8 mouse cellular contexts compared by ENCODE assay signal in the genomic region with DNA sequence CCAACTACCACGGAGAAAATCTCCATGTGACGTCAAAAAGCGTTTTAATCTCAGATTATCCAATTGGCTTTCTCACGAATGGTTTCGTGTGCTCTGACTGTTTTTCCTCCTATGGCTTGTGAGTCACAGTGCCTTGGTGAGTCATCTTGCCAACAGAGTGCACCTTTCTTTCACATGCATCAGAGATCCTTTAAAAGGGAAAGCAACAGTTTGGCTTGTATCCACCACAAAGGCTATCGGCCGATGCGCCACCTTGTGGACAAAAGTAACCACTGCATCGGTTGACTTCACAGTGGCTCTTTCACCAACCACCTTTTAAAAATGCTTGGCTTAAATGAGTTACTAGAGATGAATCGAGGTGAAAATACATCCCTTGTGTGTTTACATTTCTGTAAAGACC.
DNase-seq lines count a peak whose midpoint lies in the region; ATAC-seq and TF ChIP-seq lines count a peak whose summit lies in the region.

No protein-coding gene starts in this region.

- no peak overlapping the region for H3K27ac ChIP-seq in heart, embryonic 12.5 days (ENCODE audit: poor library complexity, severe bottlenecking)
- no peak overlapping the region for H3K27ac ChIP-seq in bone marrow macrophage, adult 2 months (ENCODE audit: insufficient read depth, low read depth, low read length)
- H3K27ac ChIP-seq in embryonic facial prominence, embryonic 14.5 days (replicated peaks; ENCODE audit: low read depth, low read length), result no peak overlapping the region
- H3K27ac ChIP-seq in heart, postnatal 0 days (ENCODE audit: low read depth), result no peak overlapping the region; the same call in 1 of the 2 replicates

- TF ChIP-seq CTCF in bone marrow macrophage, adult 2 months (IDR thresholded peaks at IDR 0.05; ENCODE audit: low read depth, low read length), result peak; percentile 73
- peak; percentile 96 for TF ChIP-seq CTCF in heart, postnatal 0 days (IDR thresholded peaks at IDR 0.05; ENCODE audit: low read depth)

- 23% methylated on average over 10 of the region's 10 CpGs for WGBS in heart, embryonic 12.5 days
- WGBS in embryonic facial prominence, embryonic 14.5 days, result 28% methylated on average over 10 of the region's 10 CpGs
- WGBS in heart, postnatal 0 days, result 17% methylated on average over 10 of the region's 10 CpGs

- no peak overlapping the region for H3K9ac ChIP-seq in heart, embryonic 12.5 days
- no peak overlapping the region for H3K9ac ChIP-seq in embryonic facial prominence, embryonic 14.5 days (ENCODE audit: low read depth, low read length)
- H3K9ac ChIP-seq in heart, postnatal 0 days (replicated peaks; ENCODE audit: low read depth, low read length), result no peak overlapping the region; the same call in 1 of the 2 replicates

- peak; percentile 88 for DNase-seq in heart, adult 11 months
- peak; percentile 80 for DNase-seq in embryonic facial prominence, embryonic 14.5 days (ENCODE audit: low spot score)
- DNase-seq in heart, postnatal 0 days (ENCODE audit: low spot score), result peak; percentile 91
- DNase-seq in layer of hippocampus, postnatal 10 days (ENCODE audit: low spot score in 2 of 2), result peak; percentile 76 to 82
- DNase-seq in right cerebral cortex, postnatal 4 days, result peak; percentile 73

- no peaks in the 10 kb centered on the region for H3K27me3 ChIP-seq in heart, embryonic 12.5 days (replicated peaks)
- no peaks in the 10 kb centered on the region for H3K27me3 ChIP-seq in embryonic facial prominence, embryonic 14.5 days (replicated peaks; ENCODE audit: control insufficient read depth, insufficient read depth, low read length)
- no peaks in the 10 kb centered on the region for H3K27me3 ChIP-seq in heart, postnatal 0 days (ENCODE audit: control insufficient read depth, insufficient read depth, low read length)
- peaks cover 8% of the 10 kb centered on the region for H3K27me3 ChIP-seq in megakaryocyte, embryonic 14.5 days (replicated peaks)

- no peak for TF ChIP-seq EP300 in heart, postnatal 0 days (IDR thresholded peaks at IDR 0.05; ENCODE audit: low read depth)

- no peaks in the 10 kb centered on the region for H3K9me3 ChIP-seq in heart, embryonic 12.5 days (replicated peaks)
- H3K9me3 ChIP-seq in embryonic facial prominence, embryonic 14.5 days (ENCODE audit: control insufficient read depth, low read length), result no peaks in the 10 kb centered on the region
- H3K9me3 ChIP-seq in heart, postnatal 0 days (replicated peaks; ENCODE audit: control insufficient read depth, low read length), result no peaks in the 10 kb centered on the region
- H3K9me3 ChIP-seq in megakaryocyte, embryonic 14.5 days, result no peaks in the 10 kb centered on the region

- no peaks in the 10 kb centered on the region for H3K36me3 ChIP-seq in heart, embryonic 12.5 days
- no peaks in the 10 kb centered on the region for H3K36me3 ChIP-seq in embryonic facial prominence, embryonic 14.5 days (ENCODE audit: control insufficient read depth, insufficient read depth, low read length)
- H3K36me3 ChIP-seq in heart, postnatal 0 days (replicated peaks; ENCODE audit: control insufficient read depth, insufficient read depth, low read length), result no peaks in the 10 kb centered on the region
- no peaks in the 10 kb centered on the region for H3K36me3 ChIP-seq in megakaryocyte, embryonic 14.5 days (replicated peaks; ENCODE audit: low read length)

- no peak overlapping the region for H3K4me3 ChIP-seq in heart, embryonic 12.5 days
- no peak overlapping the region for H3K4me3 ChIP-seq in bone marrow macrophage, adult 2 months (ENCODE audit: insufficient read depth, low read length)
- no peak overlapping the region for H3K4me3 ChIP-seq in embryonic facial prominence, embryonic 14.5 days (ENCODE audit: low read depth, low read length)
- H3K4me3 ChIP-seq in heart, postnatal 0 days (ENCODE audit: low read depth, low read length), result peak overlapping the region; percentile 15; the same call in 1 of the 2 replicates
- peak overlapping the region; percentile 59 for H3K4me3 ChIP-seq in megakaryocyte, embryonic 14.5 days (replicated peaks)

- no peak overlapping the region for H3K4me2 ChIP-seq in heart, embryonic 12.5 days
- no peak overlapping the region for H3K4me2 ChIP-seq in embryonic facial prominence, embryonic 14.5 days (ENCODE audit: low read depth, low read length)
- peak overlapping the region; percentile 45 for H3K4me2 ChIP-seq in heart, postnatal 0 days (ENCODE audit: low read depth, low read length)

- H3K4me1 ChIP-seq in heart, embryonic 12.5 days (replicated peaks), result peaks cover 34% of the 10 kb centered on the region
- no peaks in the 10 kb centered on the region for H3K4me1 ChIP-seq in bone marrow macrophage, adult 2 months (ENCODE audit: control insufficient read depth, insufficient read depth, low read length)
- H3K4me1 ChIP-seq in embryonic facial prominence, embryonic 14.5 days (ENCODE audit: control insufficient read depth, insufficient read depth, low read length), result peaks cover 11% of the 10 kb centered on the region; the same call in 1 of the 2 replicates
- H3K4me1 ChIP-seq in heart, postnatal 0 days (ENCODE audit: control insufficient read depth, insufficient read depth), result peaks cover 13% of the 10 kb centered on the region
- 0 out of 2 replicates have a peak, but pooled peaks cover 3% of the 10 kb centered on the region for H3K4me1 ChIP-seq in megakaryocyte, embryonic 14.5 days

- TF ChIP-seq POLR2A in bone marrow macrophage, adult 2 months (IDR thresholded peaks at IDR 0.05; ENCODE audit: borderline replicate concordance, low read depth, low read length), result no peak

- ATAC-seq in heart, embryonic 12.5 days (ENCODE audit: insufficient number of reproducible peaks, low FRiP score), result no peak
- ATAC-seq in embryonic facial prominence, embryonic 14.5 days (ENCODE audit: low read depth), result no peak
- ATAC-seq in heart, postnatal 0 days (ENCODE audit: insufficient read depth, low read depth), result peak; percentile 60; the same call in 1 of the 2 replicates

Comparison
In these comparisons a context has a peak if more than half of its experiments do, and no peak if none do; other contexts are left out.
1. H3K4me3 ChIP-seq: peak in heart, postnatal 0 days (single experiment) and megakaryocyte, embryonic 14.5 days (single experiment); none in heart, embryonic 12.5 days (single experiment), bone marrow macrophage, adult 2 months (single experiment) and embryonic facial prominence, embryonic 14.5 days (single experiment).
2. Peak in every context shown above with its lines, with median percentiles within 50 percentile points of each other: DNase-seq.